Mouse (Mus musculus) NIH3T3 (cell line): ENCODE measurements around the gene Gsk3a.

Source experiments
- DNase-seq: peaks from one replicate; pipeline ENCODE4 v3.0.0-alpha.2; 2012; ENCODE audit warnings: low read depth

The Gsk3a gene

GRCm38 (mm10) chr7:25249314-25250140, 11.9 kb upstream of the Gsk3a start:
- DNase-seq, result peak; percentile 85

- peak; percentile 53 for DNase-seq
Measured at GRCm38 (mm10) chr7:25248846-25249313, 11.2 kb upstream of the Gsk3a start.

- DNase-seq, result peak; percentile 61
Measured at GRCm38 (mm10) chr7:25248018-25248647, 10.5 kb upstream of the Gsk3a start.

GRCm38 (mm10) chr7:25247498-25247897, 9.8 kb upstream of the Gsk3a start:
- DNase-seq, result no peak

GRCm38 (mm10) chr7:25246759-25247137, 9.1 kb upstream of the Gsk3a start:
- DNase-seq, result peak; percentile 31

- DNase-seq, result no peak
Measured at GRCm38 (mm10) chr7:25246079-25246758, 8.6 kb upstream of the Gsk3a start.

- no peak for DNase-seq
Measured at GRCm38 (mm10) chr7:25244562-25245369, 7.1 kb upstream of the Gsk3a start.

- no peak for DNase-seq
Measured at GRCm38 (mm10) chr7:25243361-25243760, 5.7 kb upstream of the Gsk3a start.

GRCm38 (mm10) chr7:25241062-25241461, 3.4 kb upstream of the Gsk3a start:
- DNase-seq, result peak; percentile 93

- DNase-seq, result no peak
Measured at GRCm38 (mm10) chr7:25240631-25241030, 3.0 kb upstream of the Gsk3a start.

GRCm38 (mm10) chr7:25238829-25239623, 1.4 kb upstream of the Gsk3a start:
- DNase-seq, result peak; percentile 91

- DNase-seq, result peak; percentile 94
Measured at GRCm38 (mm10) chr7:25238015-25238706, 510 bp upstream of the Gsk3a start.

- DNase-seq, result no peak
Measured at GRCm38 (mm10) chr7:25235526-25235925, 2.1 kb downstream of the Gsk3a start.

GRCm38 (mm10) chr7:25233061-25233460, 4.6 kb downstream of the Gsk3a start:
- DNase-seq, result no peak

GRCm38 (mm10) chr7:25232101-25232648, 5.5 kb downstream of the Gsk3a start:
- no peak for DNase-seq

GRCm38 (mm10) chr7:25230690-25231285, 6.9 kb downstream of the Gsk3a start:
- DNase-seq, result no peak

- DNase-seq, result no peak
Measured at GRCm38 (mm10) chr7:25227523-25228300, 9.9 kb downstream of the Gsk3a start.

- DNase-seq, result no peak
Measured at GRCm38 (mm10) chr7:25222275-25222967, 15.2 kb downstream of the Gsk3a start.
